Mouse (Mus musculus) layer of hippocampus, postnatal 10 days (tissue): ENCODE measurements at regions not wholly inside any gene's neighbourhood (a gene's known extent, or its start where the extent isn't known, plus 50 kb on each side); places are given as distances from the start of the nearest gene placed in this dataset.

ENCODE experiments used
- DNase-seq, 2 experiments: peaks; one replicate each; pipeline ENCODE4 v3.0.0; 2021; ENCODE audit warnings: low spot score in 2 of 2

DNA sequence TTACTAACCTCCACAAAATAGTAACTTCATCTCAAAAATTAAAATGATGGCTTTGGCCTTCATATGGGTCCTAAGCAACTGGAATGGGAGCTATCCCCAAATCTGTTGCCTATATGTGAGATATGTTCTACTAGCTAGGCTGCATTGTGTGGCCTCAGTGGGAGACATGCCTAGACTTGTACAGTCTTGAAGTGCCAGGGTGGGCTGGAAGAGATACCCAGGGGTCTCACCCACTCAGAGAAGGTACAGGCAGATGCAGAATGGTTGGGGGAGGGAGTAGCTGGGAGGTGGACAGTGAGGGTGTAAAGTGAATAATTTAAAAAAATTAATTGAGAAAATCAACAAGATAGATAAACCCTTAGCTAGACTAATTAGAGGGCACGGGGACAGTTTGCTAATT is 106.9 kb upstream of the Ahr start:
- DNase-seq = no peak

DNA sequence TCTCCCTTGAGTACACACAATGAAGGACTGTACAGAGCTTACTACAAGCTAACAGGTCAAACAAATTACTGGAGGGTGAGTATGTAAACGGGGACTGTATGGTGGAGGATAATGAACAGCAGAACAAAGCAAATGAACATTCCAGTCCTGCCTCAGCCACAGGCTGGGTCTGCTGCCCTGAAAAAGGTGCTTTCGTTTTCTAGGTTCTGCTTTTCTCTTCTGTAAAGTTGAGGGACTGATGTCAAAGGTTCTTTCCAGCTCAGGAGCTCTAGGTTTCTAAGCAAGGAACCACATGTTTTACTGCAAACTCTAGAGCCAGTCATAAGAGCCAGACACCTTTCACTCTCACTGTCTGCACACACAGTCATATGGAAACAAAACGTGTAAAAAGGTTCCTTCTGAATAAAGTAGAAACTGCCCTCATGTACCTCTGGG is 106.1 kb upstream of the Ahr start:
- no peak for DNase-seq

- no peak for DNase-seq
Measured at GRCm38 (mm10) chr12:35623484-35623883, 88.6 kb upstream of the Ahr start.

DNA sequence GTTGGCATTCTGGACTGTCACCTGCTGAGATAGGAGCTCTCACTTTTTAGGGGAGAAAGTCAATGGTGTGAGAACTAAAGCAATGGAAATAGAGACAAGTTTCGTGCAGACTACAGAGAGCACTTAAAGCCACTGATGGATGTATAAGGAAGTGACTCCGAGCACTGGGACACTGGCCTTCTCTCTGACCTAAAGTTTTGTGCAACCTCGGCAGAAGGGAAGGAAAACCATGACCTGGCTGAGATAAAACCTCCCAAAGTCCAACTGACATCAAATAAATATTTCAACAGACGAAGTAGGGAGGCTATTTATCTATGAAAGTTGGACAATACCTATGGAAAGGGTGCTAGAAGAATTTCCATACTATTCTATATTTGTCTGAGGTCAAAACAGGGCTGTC is 80.0 kb upstream of the Ahr start:
- no peak for DNase-seq

DNA sequence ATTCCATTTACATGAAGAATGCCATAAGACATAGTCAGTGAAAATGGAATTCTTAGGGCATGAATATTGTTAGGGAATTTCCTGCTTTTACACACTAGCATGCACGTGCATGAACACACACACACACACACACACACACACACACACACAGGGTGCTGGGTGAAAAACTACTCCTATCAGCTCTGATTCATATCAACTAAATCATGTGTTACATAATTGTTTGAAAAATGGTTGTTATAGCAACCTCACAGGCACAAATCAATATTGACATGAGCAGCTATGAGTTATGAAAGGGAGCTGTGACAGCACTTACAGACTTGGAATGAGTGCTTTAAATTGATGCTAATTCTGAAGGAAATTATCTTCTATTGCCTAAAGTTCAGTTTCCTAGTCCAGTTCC is 72.8 kb upstream of the Ahr start:
- DNase-seq = no peak

DNA sequence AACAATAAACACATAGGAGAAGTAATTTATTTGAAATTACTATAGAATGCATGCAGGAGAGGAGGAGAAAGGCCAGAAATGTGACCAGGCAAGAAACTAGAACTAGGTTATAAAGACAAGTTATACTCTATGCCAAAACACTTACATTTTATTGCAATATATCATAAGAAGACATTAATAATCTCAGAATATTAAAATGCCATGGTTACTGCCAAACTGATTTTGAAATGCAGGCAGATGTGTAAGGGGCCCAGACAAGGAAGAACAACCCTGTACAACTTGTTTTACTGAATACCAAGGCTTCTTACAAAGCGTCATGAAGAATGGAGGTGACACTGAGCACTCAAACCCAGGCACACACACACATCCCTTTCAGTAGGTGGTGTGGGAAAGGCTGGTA is 68.9 kb upstream of the Ahr start:
- DNase-seq = no peak

DNA sequence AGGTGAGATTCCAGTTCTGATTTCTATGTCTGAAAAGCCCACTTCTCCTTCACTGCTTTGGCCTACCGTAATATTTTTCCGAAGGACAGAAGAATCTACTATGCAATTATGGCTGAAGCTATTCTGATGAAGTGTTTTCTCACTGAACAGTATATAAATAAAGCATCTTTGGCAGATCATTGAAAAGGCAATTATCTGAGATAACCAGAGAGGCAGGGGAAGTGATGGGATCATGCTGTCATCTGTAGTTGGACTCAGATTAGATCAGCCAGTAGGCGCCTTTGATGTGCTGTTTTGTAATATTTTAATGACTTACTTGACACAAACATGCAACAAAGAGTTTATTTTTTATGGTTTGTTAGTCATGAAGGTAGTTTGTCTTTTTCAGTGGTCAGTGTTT is 67.8 kb upstream of the Ahr start:
- DNase-seq = no peak

GRCm38 (mm10) chr12:35598298-35598697 is 63.5 kb upstream of the Ahr start:
- no peak for DNase-seq

DNA sequence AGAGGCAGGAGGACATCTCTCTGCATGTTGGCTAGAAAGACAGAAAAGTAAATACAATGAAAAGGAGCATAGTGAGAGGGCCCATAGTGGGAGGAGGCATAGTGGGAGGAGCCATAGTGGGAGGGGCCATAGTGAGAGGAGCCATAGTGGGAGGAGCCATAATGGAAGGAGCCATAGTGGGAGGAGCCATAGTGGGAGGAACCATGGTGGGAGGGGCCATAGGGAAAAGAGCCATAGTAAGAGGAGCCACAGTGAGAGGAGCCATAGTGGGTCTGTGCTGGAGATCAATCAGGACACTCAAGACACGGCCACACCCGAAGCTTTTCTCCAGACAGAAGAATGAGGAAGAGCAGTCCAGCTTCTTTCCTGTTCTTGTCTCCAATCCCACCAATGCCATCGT is 58.0 kb upstream of the Ahr start:
- DNase-seq = no peak
